Mouse (Mus musculus) brain, embryonic 14.5 days (tissue): Measurements from ENCODE around the gene N6amt1.

Source experiments
- CTCF ChIP-seq: fragments of 200-500 bp; IDR thresholded peaks from 2 replicates; pipeline ENCODE4 v1.5.1; 2012; ENCODE audit warnings: inconsistent platforms, mild to moderate bottlenecking, moderate library complexity, borderline replicate concordance; ENCODE audit not compliant: insufficient read depth, insufficient read length; ENCODE audit errors: extremely low read depth
- POLR2A ChIP-seq: fragments of 200-500 bp; IDR thresholded peaks from 2 replicates; pipeline ENCODE4 v1.6.1; 2012; ENCODE audit warnings: mild to moderate bottlenecking, inconsistent platforms, borderline replicate concordance; ENCODE audit not compliant: poor library complexity, insufficient read depth, insufficient read length, severe bottlenecking; ENCODE audit errors: extremely low read depth

- TF ChIP-seq CTCF, result no peak
- no peak for TF ChIP-seq POLR2A
Observed at GRCm38 (mm10) chr16:87319541-87320251, 34.3 kb upstream of the N6amt1 start.
